Comparison of ENCODE assay signal across 23 mouse cellular contexts in genomic region chr12:80191371-80191770, GRCm38 (mm10).
DNase-seq lines count a peak whose midpoint lies in the region; ATAC-seq and TF ChIP-seq lines count a peak whose summit lies in the region.
"Had no signal": no experiment of that assay in that cellular context is flagged by ENCODE, and none has a peak within 500 bp of the region (broad histone marks: within the 10 kb centered on the region; RNA-seq: fewer than 3 reads in every experiment).

No protein-coding gene starts in this region.

- no peak for DNase-seq in hindbrain, embryonic 11.5 days (ENCODE audit: low spot score)
- peak; percentile 39 for DNase-seq in retina, postnatal 1 day
- no peak for DNase-seq in retina, embryonic 14.5 days (ENCODE audit: low spot score)
- DNase-seq in yolk sac, embryonic 10.5 days (ENCODE audit: low spot score), result no peak
- no peak for DNase-seq in spleen, adult 12 weeks (ENCODE audit: low spot score)
- DNase-seq: cerebellum, adult 2 months; forebrain, postnatal 0 days; gastrocnemius, adult 2 months; heart, postnatal 14 days; kidney, adult 8-10 months; kidney, postnatal 36 days; lung, postnatal 4 days; spleen, adult 18-20 months; thymus, postnatal 25 days had no signal

- H3K4me2 ChIP-seq in hindbrain, embryonic 15.5 days, result no peak overlapping the region
- H3K4me2 ChIP-seq in hindbrain, embryonic 11.5 days (replicated peaks; ENCODE audit: low read depth, low read length), result no peak overlapping the region
- H3K4me2 ChIP-seq in myocyte (ENCODE audit: low read depth), result no peak overlapping the region
- H3K4me2 ChIP-seq: heart, embryonic 11.5 days; limb, embryonic 12.5 days; lung, embryonic 15.5 days; midbrain, embryonic 12.5 days had no signal

- H3K4me3 ChIP-seq in hindbrain, embryonic 15.5 days, result no peak overlapping the region
- H3K4me3 ChIP-seq in hindbrain, embryonic 11.5 days (ENCODE audit: low read depth, low read length), result no peak overlapping the region
- H3K4me3 ChIP-seq in myocyte, result no peak overlapping the region
- H3K4me3 ChIP-seq: forebrain, embryonic 10.5 days; gastrocnemius, adult 2 months; limb, embryonic 12.5 days; lung, embryonic 15.5 days; midbrain, embryonic 12.5 days had no signal

- peak; percentile 34; the same call in 1 of the 2 replicates for ATAC-seq in hindbrain, embryonic 15.5 days (ENCODE audit: low FRiP score, low read depth)
- no peak for ATAC-seq in hindbrain, embryonic 11.5 days (ENCODE audit: low FRiP score)
- ATAC-seq in common myeloid progenitor, adult 5-6 weeks (replicated peaks; ENCODE audit: low read depth, poor library complexity, severe bottlenecking), result peak; percentile 25; the same call in 1 of the 2 replicates
- ATAC-seq: forebrain, postnatal 0 days had no signal

- TF ChIP-seq POLR2A in myocyte (IDR thresholded peaks at IDR 0.05; ENCODE audit: insufficient read length, low read depth), result no peak

- H3K9me3 ChIP-seq in hindbrain, embryonic 15.5 days, result no peaks in the 10 kb centered on the region
- H3K9me3 ChIP-seq in hindbrain, embryonic 11.5 days (ENCODE audit: control insufficient read depth, low read length), result no peaks in the 10 kb centered on the region
- H3K9me3 ChIP-seq: forebrain, embryonic 10.5 days; limb, embryonic 12.5 days; lung, embryonic 15.5 days; midbrain, embryonic 12.5 days had no signal

- peak overlapping the region; percentile 20; the same call in 1 of the 2 replicates for H3K27ac ChIP-seq in hindbrain, embryonic 15.5 days (replicated peaks)
- no peak overlapping the region for H3K27ac ChIP-seq in hindbrain, embryonic 11.5 days (ENCODE audit: low read depth, low read length)
- H3K27ac ChIP-seq: forebrain, embryonic 10.5 days; gastrocnemius, adult 2 months; limb, embryonic 12.5 days; liver, embryonic 14.5 days; lung, embryonic 15.5 days; midbrain, embryonic 12.5 days had no signal

- no peaks in the 10 kb centered on the region for H3K4me1 ChIP-seq in hindbrain, embryonic 15.5 days (replicated peaks)
- no peaks in the 10 kb centered on the region for H3K4me1 ChIP-seq in hindbrain, embryonic 11.5 days (replicated peaks; ENCODE audit: control insufficient read depth, insufficient read depth, low read length)
- H3K4me1 ChIP-seq: limb, embryonic 12.5 days; lung, embryonic 15.5 days; midbrain, embryonic 12.5 days had no signal

- no peak overlapping the region for H3K9ac ChIP-seq in hindbrain, embryonic 15.5 days
- no peak overlapping the region for H3K9ac ChIP-seq in hindbrain, embryonic 11.5 days (ENCODE audit: low read depth, low read length)
- H3K9ac ChIP-seq: forebrain, postnatal 0 days; limb, embryonic 12.5 days; liver, embryonic 14.5 days; lung, embryonic 15.5 days; midbrain, embryonic 12.5 days had no signal

- no peak overlapping the region for H3ac ChIP-seq in myocyte (ENCODE audit: control insufficient read depth, insufficient read length)

- no peaks in the 10 kb centered on the region for H3K27me3 ChIP-seq in hindbrain, embryonic 15.5 days
- no peaks in the 10 kb centered on the region for H3K27me3 ChIP-seq in hindbrain, embryonic 11.5 days (ENCODE audit: control insufficient read depth, insufficient read depth, low read length)
- no peaks in the 10 kb centered on the region for H3K27me3 ChIP-seq in myocyte (ENCODE audit: control insufficient read depth, insufficient read depth, insufficient read length)
- H3K27me3 ChIP-seq: limb, embryonic 12.5 days; lung, embryonic 15.5 days; midbrain, embryonic 12.5 days had no signal

- 76% methylated on average over 6 of the region's 6 CpGs for WGBS in hindbrain, embryonic 15.5 days
- WGBS in hindbrain, embryonic 11.5 days, result 63% methylated on average over 6 of the region's 6 CpGs

- peaks cover 4% of the 10 kb centered on the region; the same call in 1 of the 2 replicates for H3K36me3 ChIP-seq in hindbrain, embryonic 15.5 days
- H3K36me3 ChIP-seq in hindbrain, embryonic 11.5 days (ENCODE audit: control insufficient read depth, insufficient read depth, low read length), result no peaks in the 10 kb centered on the region
- H3K36me3 ChIP-seq in myocyte (ENCODE audit: control insufficient read depth, insufficient read depth), result peaks cover 76% of the 10 kb centered on the region

- no peaks in the 10 kb centered on the region for H3K79me2 ChIP-seq in myocyte (ENCODE audit: control insufficient read depth, insufficient read depth)

TF ChIP-seq in myocyte, 11 proteins besides CTCF, POLR2A, EP300 and RAD21:
- TF ChIP-seq MYOG (IDR thresholded peaks at IDR 0.05; ENCODE audit: control insufficient read depth in 1 of 3, insufficient read depth in 1 of 3, insufficient read length in 2 of 3, low read depth in 2 of 3) (peak in 1 of 3 experiments; percentile 48), REST (IDR thresholded peaks at IDR 0.05; ENCODE audit: insufficient read depth, insufficient read length) (no peak), POLR2AphosphoS2 (IDR thresholded peaks at IDR 0.05; ENCODE audit: insufficient read length, low read depth) (peak; percentile 10)
